Mouse (Mus musculus): ENCODE measurements at regions not wholly inside any gene's neighbourhood (a gene's known extent, or its start where the extent isn't known, plus 50 kb on each side); places are given as distances from the start of the nearest gene placed in this dataset.

GRCm38 (mm10) chr15:6180261-6180660, 119.3 kb upstream of the Dab2 start:
- no peaks in the 10 kb centered on the region for H3K27me3 ChIP-seq (replicated peaks)
- no peaks in the 10 kb centered on the region for H3K4me1 ChIP-seq (ENCODE audit: control insufficient read depth in 1 of 2, insufficient read depth in 2 of 2)
- TF ChIP-seq ETS1 (conservative IDR thresholded peaks at IDR 0.05; ENCODE audit: low read depth, low read length) (no peak), SMC3 (IDR thresholded peaks at IDR 0.05; ENCODE audit: low read depth, low read length) (peak; percentile 26; the same call in 1 of the 2 replicates), RAD21 (IDR thresholded peaks at IDR 0.05; ENCODE audit: low read depth, low read length) (peak; percentile 12), ZMIZ1 (IDR thresholded peaks at IDR 0.05; ENCODE audit: low read depth, low read length) (no peak), CTCF (conservative IDR thresholded peaks at IDR 0.05 in 1 of 2, IDR thresholded peaks at IDR 0.05 in 1 of 2; ENCODE audit: low read depth in 2 of 2, low read length in 2 of 2) (peak in 1 of 2 experiments; percentile 49; a peak in 2 of 4 replicates), SIN3A (IDR thresholded peaks at IDR 0.05; ENCODE audit: low read length) (no peak), UBTF (IDR thresholded peaks at IDR 0.05; ENCODE audit: low read depth, low read length) (no peak), POLR2A (IDR thresholded peaks at IDR 0.05; ENCODE audit: low read depth, low read length) (no peak), TBP (conservative IDR thresholded peaks at IDR 0.05; ENCODE audit: low read depth, low read length) (no peak), MAX (IDR thresholded peaks at IDR 0.05; ENCODE audit: low read length) (no peak), HCFC1 (IDR thresholded peaks at IDR 0.05; ENCODE audit: low read depth, low read length) (no peak), ELF1 (IDR thresholded peaks at IDR 0.05; ENCODE audit: low read depth, low read length) (no peak), ZC3H11A (IDR thresholded peaks at IDR 0.05; ENCODE audit: low read depth, low read length) (no peak), EP300 (IDR thresholded peaks at IDR 0.05; ENCODE audit: low read length) (no peak), IRF4 (IDR thresholded peaks at IDR 0.05; ENCODE audit: low read depth, low read length) (no peak)
- dilution Hi-C loops (cut with MboI; ENCODE audit: extremely low pct_ligation_motif_present, extremely low pct_unique_long_range_greater_than_20kb, low sequenced_read_pairs): no loop called here
- H3K9ac ChIP-seq (ENCODE audit: insufficient read depth, low read depth): no peak overlapping the region
- no peak overlapping the region for H3K4me2 ChIP-seq (ENCODE audit: insufficient read depth, low read depth, poor library complexity, severe bottlenecking)
- no peak overlapping the region for H3K4me3 ChIP-seq (replicated peaks in 1 of 3; ENCODE audit: low read depth in 2 of 3, low read length in 2 of 3, poor library complexity in 1 of 3)
- H3K36me3 ChIP-seq (replicated peaks in 1 of 2; ENCODE audit: control insufficient read depth in 1 of 2, insufficient read depth in 1 of 2, low read length in 1 of 2): no peaks in the 10 kb centered on the region
- H3K9me3 ChIP-seq (replicated peaks; ENCODE audit: low read length): no peaks in the 10 kb centered on the region
- H3K27ac ChIP-seq (ENCODE audit: insufficient read depth, low read depth): no peak overlapping the region
- H3K79me2 ChIP-seq (replicated peaks; ENCODE audit: control insufficient read depth, extremely low read depth, insufficient read depth, poor library complexity, severe bottlenecking): no peaks in the 10 kb centered on the region
- in situ Hi-C loops (cut with MboI; ENCODE audit: low pct_ligation_motif_present, low pct_unique_long_range_greater_than_20kb, low sequenced_read_pairs): no loop called here
- DNase-seq (ENCODE audit: extremely low read depth): peak; percentile 11

- no peak overlapping the region for H3K27ac ChIP-seq (ENCODE audit: insufficient read depth, low read depth)
- DNase-seq (ENCODE audit: extremely low read depth): no peak
- H3K9ac ChIP-seq (ENCODE audit: insufficient read depth, low read depth): no peak overlapping the region
- no peak overlapping the region for H3K4me2 ChIP-seq (ENCODE audit: insufficient read depth, low read depth, poor library complexity, severe bottlenecking)
- dilution Hi-C loops (cut with MboI; ENCODE audit: extremely low pct_ligation_motif_present, extremely low pct_unique_long_range_greater_than_20kb, low sequenced_read_pairs) (no loop called here), in situ Hi-C loops (cut with MboI; ENCODE audit: low pct_ligation_motif_present, low pct_unique_long_range_greater_than_20kb, low sequenced_read_pairs) (no loop called here)
- no peaks in the 10 kb centered on the region for H3K36me3 ChIP-seq (replicated peaks in 1 of 2; ENCODE audit: control insufficient read depth in 1 of 2, insufficient read depth in 1 of 2, low read length in 1 of 2)
- no peaks in the 10 kb centered on the region for H3K27me3 ChIP-seq (replicated peaks)
- no peaks in the 10 kb centered on the region for H3K9me3 ChIP-seq (replicated peaks; ENCODE audit: low read length)
- no peak overlapping the region for H3K4me3 ChIP-seq (replicated peaks in 1 of 3; ENCODE audit: low read depth in 2 of 3, low read length in 2 of 3, poor library complexity in 1 of 3)
- H3K79me2 ChIP-seq (replicated peaks; ENCODE audit: control insufficient read depth, extremely low read depth, insufficient read depth, poor library complexity, severe bottlenecking): no peaks in the 10 kb centered on the region
- TF ChIP-seq MYC (IDR thresholded peaks at IDR 0.05; ENCODE audit: low read depth, low read length) (no peak), ETS1 (conservative IDR thresholded peaks at IDR 0.05; ENCODE audit: low read depth, low read length) (no peak), POLR2AphosphoS2 (IDR thresholded peaks at IDR 0.05; ENCODE audit: low read depth, low read length) (no peak), KAT2A (IDR thresholded peaks at IDR 0.05; ENCODE audit: insufficient replicate concordance, low read length) (no peak), ZKSCAN1 (IDR thresholded peaks at IDR 0.05; ENCODE audit: borderline replicate concordance, low read depth, low read length) (no peak), BHLHE40 (IDR thresholded peaks at IDR 0.05; ENCODE audit: low read depth, low read length) (no peak), MAFK (IDR thresholded peaks at IDR 0.05; ENCODE audit: insufficient replicate concordance, low read length) (no peak), HCFC1 (IDR thresholded peaks at IDR 0.05; ENCODE audit: low read depth, low read length) (no peak), CHD1 (IDR thresholded peaks at IDR 0.05; ENCODE audit: low read depth, low read length) (no peak), TCF12 (IDR thresholded peaks at IDR 0.05; ENCODE audit: low read depth, low read length) (no peak), ELF1 (IDR thresholded peaks at IDR 0.05; ENCODE audit: low read depth, low read length) (no peak), SMC3 (IDR thresholded peaks at IDR 0.05; ENCODE audit: low read depth, low read length) (no peak), ZNF384 (IDR thresholded peaks at IDR 0.05; ENCODE audit: low read depth, low read length) (no peak), ZC3H11A (IDR thresholded peaks at IDR 0.05; ENCODE audit: low read depth, low read length) (no peak), E2F4 (IDR thresholded peaks at IDR 0.05; ENCODE audit: insufficient replicate concordance, low read depth, low read length) (no peak), MEF2A (IDR thresholded peaks at IDR 0.05; ENCODE audit: borderline replicate concordance, low read depth, low read length) (no peak), IRF4 (IDR thresholded peaks at IDR 0.05; ENCODE audit: low read depth, low read length) (no peak)
- no peaks in the 10 kb centered on the region for H3K4me1 ChIP-seq (ENCODE audit: control insufficient read depth in 1 of 2, insufficient read depth in 2 of 2)
These were observed 116.0 kb upstream of the Dab2 start for GRCm38 (mm10) chr15:6183627-6184026.
